Mouse (Mus musculus): ENCODE results near the gene Agbl2.

DNA sequence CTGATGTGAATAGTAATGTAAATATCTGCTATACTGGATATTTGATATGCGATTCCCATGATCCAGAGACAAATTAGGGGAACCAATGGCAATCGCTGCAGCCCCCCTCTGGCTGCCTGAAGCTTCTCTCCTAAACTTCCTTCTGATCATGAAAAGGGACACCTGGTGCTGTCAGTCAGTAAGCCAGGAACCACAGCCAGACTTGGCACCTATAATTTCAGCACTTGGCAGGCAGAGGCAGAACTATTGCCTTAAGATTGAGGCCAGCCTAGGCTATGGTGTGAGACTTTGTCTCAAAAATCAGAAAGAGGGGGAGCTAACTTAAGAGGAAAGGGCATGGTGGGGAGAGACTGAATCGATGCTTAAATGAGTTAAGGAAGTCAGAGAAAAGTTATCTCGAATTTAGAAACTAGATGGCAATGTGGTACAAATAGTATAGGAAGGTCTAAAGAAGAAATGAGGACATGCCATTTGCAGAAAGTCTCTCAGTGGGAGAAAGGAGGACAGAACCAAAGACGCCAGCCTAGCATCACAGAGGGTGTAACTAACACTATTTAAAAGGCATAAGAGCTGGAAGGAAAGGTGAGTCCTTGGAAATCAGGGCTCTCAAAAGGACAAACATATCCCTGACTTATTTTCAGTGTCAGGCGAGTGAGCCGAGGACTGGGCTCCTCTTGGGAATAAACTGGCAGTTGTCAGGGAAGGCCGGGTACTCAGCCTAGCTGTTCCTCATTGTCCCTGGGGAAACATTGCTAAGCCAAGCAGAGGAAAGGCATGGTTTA, 88.8 kb downstream of the Agbl2 start:
- TF ChIP-seq MAFK (IDR thresholded peaks at IDR 0.05; ENCODE audit: insufficient read depth, low read depth, low read length) (no peak), ZC3H11A (IDR thresholded peaks at IDR 0.05; ENCODE audit: borderline replicate concordance, low read depth, low read length) (no peak), HCFC1 (IDR thresholded peaks at IDR 0.05; ENCODE audit: borderline replicate concordance, insufficient read depth, low read length) (no peak), CHD2 (IDR thresholded peaks at IDR 0.05; ENCODE audit: low read depth, low read length) (no peak)

All from ES-E14 (cell line).